Mouse (Mus musculus): ENCODE results near the gene Auts2.

- TF ChIP-seq POLR2A (IDR thresholded peaks at IDR 0.05; ENCODE audit: low read depth, low read length) (peak; percentile 45), CTCF (IDR thresholded peaks at IDR 0.05; ENCODE audit: extremely low read depth, insufficient read length, insufficient replicate concordance, low read depth, low read length) (no peak)
These were observed 1004.7 kb downstream of the Auts2 start for GRCm38 (mm10) chr5:131538311-131538915.

Measured in small intestine, adult 2 months (tissue).